Mouse (Mus musculus) spleen, adult 2 months (tissue): Measurements from ENCODE around the gene Akap14.

Source experiments
- CTCF ChIP-seq: fragments of 200-500 bp; IDR thresholded peaks from 2 replicates; pipeline ENCODE4 v1.5.1; 2011; ENCODE audit warnings: mild to moderate bottlenecking, inconsistent platforms; ENCODE audit not compliant: insufficient read depth, insufficient read length, insufficient replicate concordance; ENCODE audit errors: extremely low read depth
- POLR2A ChIP-seq: fragments of 200-500 bp; IDR thresholded peaks from 2 replicates; pipeline ENCODE4 v1.6.1; 2011; ENCODE audit warnings: low read depth, low read length, inconsistent platforms

- TF ChIP-seq POLR2A (no peak), CTCF (no peak)
Observed at GRCm38 (mm10) chrX:37210941-37211340, 42.3 kb upstream of the Akap14 start, which contains the start of gene Gm9.
